Mouse (Mus musculus) monocyte, adult 5-6 weeks (primary cell): ENCODE data around the gene Arsb. TPM values are rescaled to one million over a fixed set of nuclear protein-coding genes. Genes with fewer than 3 reads are reported as not detected.

Experiments
- ATAC-seq: fragments of 153-309, 156-312 bp; replicated peaks from 2 replicates; pipeline ENCODE4 v1.8.0; 2017; ENCODE audit warnings: mild to moderate bottlenecking; ENCODE audit not compliant: low TSS enrichment, insufficient number of reproducible peaks, severe bottlenecking, poor library complexity, low FRiP score
- total RNA-seq: library from RNA; stranded (forward); fragments of 200-1000, 200-491, 200-594 nt; gene quantifications from 3 replicates; pipeline ENCODE4 v1.2.3, GENCODE M21; 2017

The Arsb gene
- total RNA-seq, 1 experiment from 2014 or later: 21.5 TPM

DNA sequence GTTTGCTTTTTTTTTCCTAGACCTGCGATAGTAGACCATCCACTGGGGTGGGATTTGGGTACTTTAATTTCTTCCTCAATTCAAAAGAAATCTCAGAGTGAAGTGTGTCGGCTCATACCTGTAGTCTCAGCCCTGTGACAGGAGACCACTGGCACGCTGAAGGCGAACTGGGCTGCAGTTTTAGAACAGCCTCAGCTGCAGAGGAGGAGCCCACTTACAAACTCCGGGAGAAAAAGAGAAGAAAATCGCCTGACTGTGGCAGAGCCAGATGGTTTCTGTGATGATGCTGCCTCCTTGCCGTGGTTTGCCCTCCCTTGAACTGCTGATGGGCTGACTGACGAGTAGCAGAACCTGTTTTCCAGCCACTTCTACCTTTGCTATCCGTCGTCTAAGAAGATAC, 100.3 kb downstream of the Arsb start:
- ATAC-seq: no peak

- ATAC-seq: no peak
Observed at GRCm38 (mm10) chr13:93872591-93872990, 101.2 kb downstream of the Arsb start.

- ATAC-seq: no peak
Observed at GRCm38 (mm10) chr13:93877924-93878323, 106.5 kb downstream of the Arsb start.

GRCm38 (mm10) chr13:93879426-93879825, 108.0 kb downstream of the Arsb start:
- ATAC-seq: no peak

DNA sequence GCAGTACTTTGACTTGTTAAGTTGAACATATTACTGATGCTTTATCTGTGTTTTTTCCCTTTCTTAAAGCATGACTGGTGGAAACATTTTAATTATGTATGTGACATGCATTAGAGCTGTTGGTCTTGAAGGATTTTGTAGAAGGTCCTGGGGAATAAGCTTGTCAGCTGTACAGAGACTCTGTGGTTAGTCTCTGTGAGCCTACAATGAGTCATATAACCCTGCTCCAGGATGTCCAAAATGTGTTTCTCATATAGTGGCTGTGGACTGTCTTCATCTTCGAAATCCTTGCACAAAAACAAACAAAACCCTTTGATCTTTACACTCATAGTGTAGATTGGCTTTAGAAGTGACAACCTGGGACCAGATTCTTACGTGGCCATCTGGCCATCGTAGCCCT, 110.7 kb downstream of the Arsb start:
- no peak for ATAC-seq

DNA sequence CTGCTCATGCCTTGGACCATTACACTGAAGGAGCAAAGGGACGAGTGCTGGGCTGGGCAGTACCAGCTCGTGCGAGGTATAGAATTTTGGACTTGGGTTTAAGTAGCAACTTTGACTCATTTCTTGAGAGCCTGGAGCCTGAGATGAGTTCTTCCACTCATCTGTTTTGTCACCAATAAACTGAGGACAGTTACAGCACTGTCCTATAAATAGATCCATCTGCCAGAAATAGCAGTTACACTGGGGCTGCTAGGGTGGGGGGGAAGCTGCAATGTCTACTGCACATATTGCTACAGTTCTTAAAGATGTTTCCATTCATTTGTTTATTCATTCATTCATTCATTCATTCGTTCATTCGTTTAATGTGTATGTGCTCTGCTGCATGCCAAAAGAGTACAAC, 115.6 kb downstream of the Arsb start:
- no peak for ATAC-seq

DNA sequence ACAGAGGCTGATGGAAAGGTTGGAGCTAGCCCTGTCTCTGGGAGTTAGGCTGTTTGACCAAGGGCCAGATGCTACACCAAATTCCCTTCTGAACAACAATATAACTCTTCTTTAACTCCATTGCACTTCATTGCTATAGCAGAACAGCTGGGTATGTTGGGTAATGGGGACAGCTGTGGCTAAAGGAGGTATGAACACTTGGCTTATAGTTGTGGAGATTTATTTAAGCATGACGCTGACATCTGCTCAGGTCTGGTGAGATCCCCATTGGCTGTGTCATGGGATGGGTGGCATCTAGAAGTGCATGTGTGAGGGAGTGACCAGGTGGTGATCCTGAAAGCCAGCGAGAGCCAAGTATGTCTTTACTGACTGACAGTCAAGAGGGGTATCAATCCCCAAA, 116.8 kb downstream of the Arsb start:
- no peak for ATAC-seq

GRCm38 (mm10) chr13:93888916-93889315, 117.5 kb downstream of the Arsb start:
- no peak for ATAC-seq

- ATAC-seq: no peak
Observed at GRCm38 (mm10) chr13:93889991-93890390, 118.6 kb downstream of the Arsb start.

GRCm38 (mm10) chr13:93891276-93891675, 119.8 kb downstream of the Arsb start:
- no peak for ATAC-seq

DNA sequence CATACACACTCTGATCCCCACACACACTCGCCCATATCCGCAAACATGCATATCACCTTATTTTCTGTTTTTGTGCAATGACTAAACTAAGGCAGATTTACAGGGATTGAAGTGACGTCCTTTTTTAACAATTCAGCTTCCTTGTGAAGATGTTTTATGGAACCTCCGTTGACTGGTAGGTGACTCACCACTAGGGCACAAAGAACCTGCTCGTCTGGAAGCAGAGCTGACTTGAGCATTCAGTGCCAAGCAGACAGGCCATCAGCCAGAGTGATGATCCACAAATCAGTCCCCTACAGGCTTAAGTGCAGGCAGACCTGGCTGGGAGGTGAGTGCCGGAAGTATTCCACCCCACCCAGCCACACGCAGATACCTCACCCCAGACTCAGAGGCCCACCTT, 120.7 kb downstream of the Arsb start:
- no peak for ATAC-seq

GRCm38 (mm10) chr13:93894105-93894504, 122.7 kb downstream of the Arsb start:
- ATAC-seq: peak; percentile 61

GRCm38 (mm10) chr13:93895430-93895829, 124.0 kb downstream of the Arsb start:
- ATAC-seq: no peak

DNA sequence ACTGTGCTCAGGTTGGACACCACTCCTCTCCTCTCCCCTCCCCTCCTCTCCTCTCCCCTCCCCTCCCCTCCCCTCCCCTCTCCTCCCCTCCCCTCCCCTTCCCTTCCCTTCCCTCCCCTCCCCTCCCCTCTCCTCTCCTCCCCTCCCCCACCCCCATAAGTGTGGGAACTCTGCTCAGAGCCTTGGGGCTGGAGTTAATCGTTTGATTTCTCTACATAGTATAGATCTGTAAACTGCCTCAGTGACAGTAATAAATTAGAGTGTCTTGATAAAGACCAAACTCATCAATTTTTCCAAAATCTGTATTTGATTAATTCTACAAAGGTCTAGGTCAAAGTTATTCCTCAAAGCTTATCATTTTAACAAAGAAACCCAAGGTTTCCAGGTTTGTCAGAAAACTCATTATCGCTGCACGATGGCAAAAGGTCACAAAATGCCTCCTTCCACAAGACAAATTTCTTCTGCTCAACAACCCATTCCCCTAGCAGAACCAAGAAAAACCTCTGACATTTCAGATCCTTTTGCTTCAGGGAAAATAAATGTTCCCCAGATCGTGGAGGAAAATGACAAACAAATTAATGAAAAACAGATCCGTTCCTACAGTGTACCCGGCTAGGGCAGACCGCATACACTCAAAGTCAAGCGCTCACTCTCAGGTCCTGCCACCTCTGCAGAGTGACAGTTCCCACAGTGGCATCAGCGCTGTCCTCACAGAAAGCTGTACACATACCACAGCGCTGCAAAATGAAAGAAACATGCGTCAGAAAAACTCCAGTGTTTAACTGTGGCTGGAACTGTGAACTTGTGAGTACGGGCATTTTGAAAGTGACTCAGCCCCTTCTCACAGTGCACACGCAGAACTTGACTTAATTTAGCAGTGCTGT, 126.8 kb downstream of the Arsb start:
- ATAC-seq: peak; percentile 65

- no peak for ATAC-seq
Observed at GRCm38 (mm10) chr13:93899378-93900256, 128.2 kb downstream of the Arsb start.

- no peak for ATAC-seq
Observed at GRCm38 (mm10) chr13:93900934-93901626, 129.7 kb downstream of the Arsb start.

DNA sequence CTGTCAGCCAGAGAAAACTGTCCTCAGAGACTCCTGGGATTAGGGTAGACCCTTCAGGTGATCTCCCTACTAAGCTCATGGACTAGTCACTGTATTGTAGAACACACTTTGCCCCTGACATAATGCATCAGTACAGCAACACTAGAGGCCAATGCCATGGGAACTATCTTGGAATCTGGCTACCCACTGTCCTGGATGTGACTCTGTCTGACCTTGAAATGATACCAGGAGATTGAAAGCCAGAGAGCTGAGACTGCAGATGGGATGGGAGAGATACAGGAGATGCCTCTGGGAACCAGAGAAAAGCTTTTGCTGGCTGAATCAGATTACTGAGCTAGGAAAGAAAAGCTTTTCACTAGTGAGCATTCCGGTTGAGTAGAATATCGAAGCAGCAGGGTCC, 130.7 kb downstream of the Arsb start:
- ATAC-seq: no peak

GRCm38 (mm10) chr13:93906552-93907245, 135.3 kb downstream of the Arsb start:
- no peak for ATAC-seq

DNA sequence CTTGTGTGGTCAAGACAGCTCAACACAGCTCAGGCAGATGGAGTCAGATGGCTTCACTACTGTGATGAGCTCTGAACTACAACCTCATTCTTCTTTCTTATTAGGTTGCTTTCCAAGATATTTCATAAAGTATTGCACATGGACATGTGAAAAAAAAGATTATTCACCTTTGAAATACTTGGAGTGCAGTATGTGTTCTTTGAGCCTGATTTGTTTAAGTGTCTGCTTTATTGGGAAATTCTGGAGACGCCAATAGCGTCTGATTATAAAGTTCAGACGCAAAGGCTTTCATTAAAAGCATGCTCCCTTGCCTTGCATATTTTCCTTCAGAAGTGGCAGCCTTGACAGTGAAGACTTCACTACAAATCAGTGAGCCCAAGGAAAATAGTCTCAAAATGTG, 136.5 kb downstream of the Arsb start:
- no peak for ATAC-seq
